Mouse (Mus musculus): ENCODE results near the gene Dgkg.

Dgkg gene

GRCm38 (mm10) chr16:22438441-22439373 is 218.3 kb downstream of the Dgkg start:
- peak; percentile 29 to 34 for DNase-seq (ENCODE audit: low spot score in 2 of 2)

GRCm38 (mm10) chr16:22436106-22436505 is 220.9 kb downstream of the Dgkg start:
- no peak for DNase-seq (ENCODE audit: low spot score in 2 of 2)

DNA sequence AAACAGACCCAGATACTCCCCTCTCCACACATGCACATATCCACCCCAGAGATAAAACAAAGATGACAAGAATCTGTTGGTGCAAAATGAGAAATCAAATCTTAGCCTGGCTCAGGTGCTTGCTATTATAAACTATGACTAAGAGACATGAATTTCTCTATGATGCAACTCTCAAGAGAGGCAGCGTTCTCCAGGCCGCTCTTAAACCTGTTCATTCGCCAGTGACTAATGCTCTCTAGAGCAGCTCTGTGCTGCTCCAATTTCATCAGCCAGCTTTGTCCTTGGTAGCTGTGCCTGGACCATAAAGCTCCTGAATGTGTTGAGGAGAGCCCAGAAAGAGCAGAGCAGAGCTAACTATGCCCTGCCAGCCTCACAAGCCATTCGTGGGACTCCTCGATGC is 222.5 kb downstream of the Dgkg start:
- DNase-seq (ENCODE audit: low spot score in 2 of 2), result no peak

DNA sequence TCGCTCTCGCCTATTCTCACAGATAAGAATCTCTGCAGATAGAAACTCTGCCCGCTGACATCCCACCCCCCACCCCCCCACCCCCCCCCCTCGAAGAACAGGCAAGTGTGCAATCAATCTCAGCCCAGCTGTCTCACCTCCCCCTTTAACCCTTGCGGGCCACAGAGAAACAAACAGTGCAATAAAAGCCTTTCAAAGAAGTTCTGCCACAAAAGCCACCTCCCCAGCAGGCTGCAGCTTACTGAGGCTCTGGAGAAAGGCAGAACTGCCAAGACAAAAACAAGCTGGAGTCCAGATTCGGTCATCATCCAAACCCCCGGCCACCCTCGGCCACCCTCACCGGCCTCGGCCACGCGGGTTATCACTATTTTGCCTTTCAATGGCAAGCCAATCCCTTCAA is 223.1 kb downstream of the Dgkg start:
- DNase-seq (ENCODE audit: low spot score in 2 of 2), result no peak

GRCm38 (mm10) chr16:22431773-22432172 is 225.2 kb downstream of the Dgkg start:
- no peak for DNase-seq (ENCODE audit: low spot score in 2 of 2)

- no peak for DNase-seq (ENCODE audit: low spot score in 2 of 2)
Observed at GRCm38 (mm10) chr16:22431335-22431734, 225.7 kb downstream of the Dgkg start.

GRCm38 (mm10) chr16:22430211-22430951 is 226.6 kb downstream of the Dgkg start:
- DNase-seq (ENCODE audit: low spot score in 2 of 2), result peak in 1 of 2 experiments; percentile 5

DNA sequence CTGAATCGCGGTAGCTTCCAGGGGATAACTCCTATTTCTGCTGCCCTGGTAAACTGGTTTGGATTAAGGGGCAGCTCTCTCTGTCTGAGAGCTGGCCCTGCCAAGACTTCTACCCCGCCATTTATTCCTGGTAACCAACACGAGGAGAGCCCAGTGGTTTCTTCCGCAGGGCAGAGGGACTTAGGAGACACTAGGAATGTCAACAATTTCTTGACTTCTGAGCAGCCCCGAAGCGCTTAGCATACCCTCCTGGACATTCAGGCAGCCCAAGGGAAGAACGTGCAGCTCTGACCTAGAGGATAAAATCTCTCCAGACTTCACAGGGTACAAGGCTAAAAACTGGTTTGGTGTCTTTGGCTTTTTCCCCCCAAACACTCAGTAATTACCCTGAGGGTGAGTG is 227.6 kb downstream of the Dgkg start:
- no peak for DNase-seq (ENCODE audit: low spot score in 2 of 2)

- peak; percentile 78 to 82 for DNase-seq (ENCODE audit: low spot score in 2 of 2)
Observed at GRCm38 (mm10) chr16:22428853-22429341, 228.1 kb downstream of the Dgkg start.

- no peak for DNase-seq (ENCODE audit: low spot score in 2 of 2)
Observed at GRCm38 (mm10) chr16:22426866-22427265, 230.2 kb downstream of the Dgkg start.

DNA sequence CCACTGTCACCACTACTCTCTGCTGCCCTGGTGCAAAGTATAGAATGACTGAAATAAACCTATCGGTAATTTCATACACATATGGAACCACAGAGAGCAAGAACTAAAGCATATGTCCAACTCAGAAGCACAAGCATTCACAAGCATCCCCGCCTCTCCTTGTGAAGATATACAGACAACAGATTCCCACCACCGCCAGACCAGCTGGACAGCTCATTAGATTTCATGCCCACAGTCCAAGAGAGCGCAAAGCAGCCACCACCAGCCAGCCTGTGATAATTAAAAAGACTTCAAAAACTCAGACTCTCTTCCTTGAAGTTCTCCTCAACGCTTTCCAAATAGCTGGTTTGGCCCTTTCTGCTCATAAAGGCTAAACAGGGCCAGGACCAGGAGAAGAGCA is 234.8 kb downstream of the Dgkg start:
- DNase-seq (ENCODE audit: low spot score in 2 of 2), result no peak
